Mouse (Mus musculus) left cerebral cortex, adult 9 months (tissue): ENCODE data around the gene Olfr1440.

Source experiments
- DNase-seq, 2 experiments: peaks; one replicate each; pipeline ENCODE4 v3.0.0; 2022; ENCODE audit warnings: low spot score in 2 of 2

The Olfr1440 gene

GRCm38 (mm10) chr19:12386979-12387378 lies at the start of gene Olfr1440:
Gene Olfr1440 (plus strand): TSS chr19:12387279.
- no peak for DNase-seq

GRCm38 (mm10) chr19:12373004-12373403 lies 14.1 kb upstream of the Olfr1440 start:
- DNase-seq = no peak

- peak; percentile 9 to 48 for DNase-seq
These were observed 12.5 kb upstream of the Olfr1440 start for GRCm38 (mm10) chr19:12374465-12375025.

- peak in 1 of 2 experiments; percentile 7 for DNase-seq
These were observed 26.7 kb downstream of the Olfr1440 start for GRCm38 (mm10) chr19:12413737-12414136.

- no peak for DNase-seq
These were observed 30.3 kb downstream of the Olfr1440 start, which contains the start of gene Olfr1441 for GRCm38 (mm10) chr19:12417361-12417760. Gene Olfr1441 (plus strand): TSS chr19:12417433.

- no peak for DNase-seq
These were observed 31.2 kb downstream of the Olfr1440 start for GRCm38 (mm10) chr19:12418312-12418711.

GRCm38 (mm10) chr19:12420555-12420954 lies 33.5 kb downstream of the Olfr1440 start:
- no peak for DNase-seq

- DNase-seq = no peak
These were observed 34.6 kb downstream of the Olfr1440 start for GRCm38 (mm10) chr19:12421680-12422079.

GRCm38 (mm10) chr19:12427101-12427500 lies 40.0 kb downstream of the Olfr1440 start:
- DNase-seq = no peak

GRCm38 (mm10) chr19:12427605-12428004 lies 40.5 kb downstream of the Olfr1440 start, which contains the start of gene Pfpl:
Gene Pfpl (plus strand): TSS chr19:12427905.
- DNase-seq = no peak

- peak in 1 of 2 experiments; percentile 44 for DNase-seq
These were observed 46.0 kb downstream of the Olfr1440 start for GRCm38 (mm10) chr19:12433033-12433432.

GRCm38 (mm10) chr19:12435011-12435416 lies 47.9 kb downstream of the Olfr1440 start:
- DNase-seq = peak in 1 of 2 experiments; percentile 9

GRCm38 (mm10) chr19:12435750-12436524 lies 48.9 kb downstream of the Olfr1440 start:
- peak in 1 of 2 experiments; percentile 11 for DNase-seq

GRCm38 (mm10) chr19:12439581-12439980 lies 52.5 kb downstream of the Olfr1440 start:
- DNase-seq = no peak

- DNase-seq = no peak
These were observed 53.1 kb downstream of the Olfr1440 start for GRCm38 (mm10) chr19:12440103-12440725.

GRCm38 (mm10) chr19:12442560-12442959 lies 55.5 kb downstream of the Olfr1440 start:
- DNase-seq = no peak

GRCm38 (mm10) chr19:12445014-12445413 lies 57.9 kb downstream of the Olfr1440 start:
- DNase-seq = no peak
